Mouse (Mus musculus) retina, postnatal 7 days (tissue): ENCODE measurements around the gene Cd300c.
"Not testable (repeated sequence)": the region's sequence is repeated elsewhere in the genome, so short reads cannot be mapped to it uniquely, and the experiment has no call there.

Experiments
- DNase-seq: peaks from one replicate; pipeline ENCODE4 v3.0.0-alpha.2; 2012; ENCODE audit warnings: low read depth, low spot score

Cd300c gene

DNA sequence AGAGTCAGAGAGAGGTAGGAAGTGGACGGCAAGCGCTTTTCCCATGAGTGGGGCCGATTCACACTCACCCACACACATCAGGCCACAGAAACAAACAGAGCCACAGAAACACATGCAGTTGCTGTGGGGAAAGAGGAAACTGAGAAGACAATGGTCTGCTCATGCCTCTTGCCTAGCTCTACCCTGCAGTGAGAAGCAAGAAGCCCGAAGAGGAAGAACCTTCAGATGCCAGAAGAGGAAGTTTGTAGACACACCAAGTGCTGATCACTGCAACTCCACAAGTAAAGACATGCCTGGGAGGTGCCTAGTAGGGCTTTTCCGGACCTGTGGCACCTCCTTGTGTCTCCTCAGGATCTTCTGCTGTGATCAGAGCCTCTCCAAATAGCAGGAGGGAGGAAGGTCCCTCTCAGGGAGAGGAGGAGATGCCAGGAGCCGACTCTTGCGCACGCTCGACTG is at the start of gene Cd300c:
Gene Cd300c (minus strand): TSS at position 406 of the 456 bp plus-strand sequence.
- DNase-seq = no peak

DNA sequence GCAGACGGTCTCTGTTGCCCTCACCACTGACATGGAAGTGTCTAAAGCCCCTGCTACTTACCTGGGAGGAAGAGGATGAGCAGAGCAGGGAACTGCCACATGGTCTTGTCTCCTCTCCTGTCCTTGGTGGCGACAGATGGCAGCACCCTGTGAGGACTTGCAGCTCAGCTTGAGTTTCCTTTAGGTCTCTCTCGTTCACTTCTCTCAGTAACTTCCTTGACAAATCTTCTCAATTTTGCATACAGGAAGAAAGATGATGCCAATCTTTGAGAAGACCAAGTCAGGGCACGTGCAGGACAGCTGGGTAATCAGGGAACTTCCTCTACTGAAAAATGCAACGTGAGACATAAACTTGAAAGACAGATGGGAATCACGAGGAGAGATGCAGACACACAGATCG is 47.1 kb upstream of the Cd300c start, which contains the start of gene Cd300ld2:
Gene Cd300ld2 (minus strand): TSS at position 101 of the 400 bp plus-strand sequence.
- not testable (repeated sequence) for DNase-seq

DNA sequence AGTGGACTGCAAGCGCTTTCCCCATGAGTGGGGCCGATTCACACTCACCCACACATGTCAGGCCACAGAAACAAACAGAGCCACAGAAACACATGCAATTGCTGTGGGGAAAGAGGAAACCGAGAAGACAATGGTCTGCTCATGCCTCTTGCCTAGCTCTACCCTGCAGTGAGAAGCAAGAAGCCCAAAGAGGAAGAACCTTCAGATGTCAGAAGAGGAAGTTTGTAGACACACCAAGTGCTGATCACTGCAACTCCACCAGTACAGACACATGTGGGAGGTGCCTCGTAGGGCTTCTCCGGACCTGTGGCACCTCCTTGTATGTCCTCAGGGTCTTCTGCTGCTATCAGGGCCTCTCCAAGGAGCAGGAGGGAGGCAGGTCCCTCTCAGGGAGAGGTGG is 35.1 kb upstream of the Cd300c start:
- no peak for DNase-seq

DNA sequence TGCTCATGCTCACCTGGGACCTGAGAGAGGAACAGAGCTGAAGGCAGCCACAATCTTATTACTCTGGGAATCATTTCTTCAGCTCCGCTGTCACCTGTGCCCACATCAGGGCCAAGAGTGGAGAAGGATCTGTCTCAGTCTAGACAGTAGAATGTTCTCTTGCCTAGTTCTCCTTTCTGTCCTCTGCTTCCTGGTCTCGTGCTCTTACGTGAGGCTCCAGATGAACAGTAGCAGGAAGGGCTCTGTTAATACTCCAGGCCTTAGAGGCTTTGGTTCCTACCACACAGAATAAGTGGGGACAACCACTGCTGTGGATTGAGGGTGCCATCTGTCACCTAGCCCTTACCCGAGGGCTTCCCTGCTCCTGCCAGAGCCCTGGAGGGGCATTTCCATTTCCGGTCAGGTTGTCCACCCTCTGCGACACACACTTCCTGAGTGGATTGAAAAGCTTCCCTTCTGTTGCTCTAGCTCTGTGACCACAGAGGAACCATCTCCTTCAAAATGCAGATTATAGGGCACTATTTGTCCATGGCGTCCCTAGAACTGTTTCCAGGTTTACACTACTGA is 32.6 kb upstream of the Cd300c start, which contains the start of gene Cd300c2:
Gene Cd300c2 (minus strand): TSS at position 407 of the 567 bp plus-strand sequence.
- no peak for DNase-seq

DNA sequence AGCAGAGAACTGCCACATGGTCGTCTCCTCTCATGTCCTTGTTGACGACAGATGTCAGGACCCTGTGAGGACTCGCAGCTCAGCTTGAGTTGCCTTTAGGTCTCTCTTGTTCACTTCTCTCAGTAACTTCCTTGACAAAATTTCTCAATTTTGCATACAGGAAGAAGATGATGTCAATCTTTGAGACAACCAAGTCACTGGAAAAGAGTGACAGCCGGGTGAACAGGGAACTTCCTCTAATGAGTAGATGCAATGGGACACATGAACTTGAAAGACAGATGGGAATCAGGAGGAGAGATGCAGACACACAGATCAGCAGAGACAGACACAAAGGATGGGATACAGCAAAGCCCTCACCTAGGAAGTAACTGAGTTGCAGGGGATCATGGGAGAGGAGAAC is 20.8 kb upstream of the Cd300c start, which contains the start of gene Cd300ld:
Gene Cd300ld (minus strand): TSS at position 130 of the 400 bp plus-strand sequence.
- DNase-seq = no peak

DNA sequence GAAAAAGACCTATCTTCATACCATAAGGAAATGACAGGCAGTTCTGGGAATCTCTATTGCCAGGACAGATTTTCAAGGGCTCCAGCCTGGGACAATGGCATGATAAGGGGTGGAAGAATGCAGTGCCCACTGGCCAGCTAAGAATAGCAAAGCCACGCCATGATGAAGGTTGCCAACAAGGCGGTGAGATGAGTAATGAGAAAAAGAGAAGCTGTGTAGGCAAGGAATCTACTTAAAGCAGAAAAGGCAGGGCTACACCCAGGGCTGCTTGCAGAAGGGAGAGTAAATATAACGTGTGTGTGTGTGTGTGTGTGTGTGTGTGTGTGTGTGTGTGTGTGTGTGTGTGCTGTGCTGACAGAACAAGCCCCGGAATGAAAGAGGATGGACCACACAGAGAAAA is 12.9 kb upstream of the Cd300c start:
- no peak for DNase-seq

DNA sequence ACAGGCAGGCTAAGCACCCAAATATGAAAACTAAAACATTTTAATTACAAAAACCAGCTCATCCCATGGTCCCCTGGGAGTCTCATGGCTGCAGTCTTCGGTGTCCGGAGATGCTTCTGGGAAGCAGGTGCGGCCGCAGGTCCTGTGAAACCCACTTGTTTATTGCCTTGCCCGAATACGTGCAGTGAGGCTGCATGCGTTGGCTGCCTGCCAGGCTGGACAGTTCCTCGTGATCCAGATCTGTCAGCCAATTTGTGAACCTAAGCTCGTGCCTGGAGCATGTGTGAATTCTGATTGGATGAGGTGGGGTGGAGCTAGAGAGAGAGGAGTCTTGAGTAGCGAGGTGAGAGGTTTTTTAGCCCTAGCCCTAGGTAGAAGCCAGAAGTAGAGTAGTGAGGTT is 3.8 kb upstream of the Cd300c start:
- DNase-seq = no peak

DNA sequence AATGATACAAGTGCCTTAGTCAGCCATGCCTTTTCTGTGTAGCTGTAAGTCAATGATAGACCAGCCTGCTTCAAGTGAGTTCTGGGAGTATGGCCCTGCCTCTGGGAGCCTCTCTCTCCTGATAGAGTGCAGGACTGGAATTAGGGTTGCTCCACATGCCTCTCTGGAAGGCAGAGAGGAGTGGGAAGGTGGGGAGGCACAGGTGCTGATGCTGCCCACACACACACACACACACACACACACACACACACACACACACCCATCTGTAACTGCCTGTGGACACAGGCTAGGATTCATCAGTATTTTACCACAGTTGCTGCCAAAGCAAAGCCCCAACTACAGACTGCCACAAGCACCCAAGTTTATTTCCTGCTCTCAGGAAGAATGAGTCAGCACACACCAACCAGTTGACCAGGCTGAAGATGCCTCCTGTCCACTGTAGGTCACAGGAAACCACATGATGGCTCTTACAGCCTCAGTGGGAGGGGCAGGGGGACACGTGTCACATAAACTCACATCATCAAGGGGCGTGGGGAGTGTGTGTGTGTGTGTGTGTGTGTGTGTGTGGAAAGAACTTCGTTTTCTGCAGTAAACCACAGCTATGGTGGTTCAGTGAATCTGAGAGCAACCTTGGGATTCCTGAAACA is 3.7 kb downstream of the Cd300c start:
- DNase-seq = no peak

DNA sequence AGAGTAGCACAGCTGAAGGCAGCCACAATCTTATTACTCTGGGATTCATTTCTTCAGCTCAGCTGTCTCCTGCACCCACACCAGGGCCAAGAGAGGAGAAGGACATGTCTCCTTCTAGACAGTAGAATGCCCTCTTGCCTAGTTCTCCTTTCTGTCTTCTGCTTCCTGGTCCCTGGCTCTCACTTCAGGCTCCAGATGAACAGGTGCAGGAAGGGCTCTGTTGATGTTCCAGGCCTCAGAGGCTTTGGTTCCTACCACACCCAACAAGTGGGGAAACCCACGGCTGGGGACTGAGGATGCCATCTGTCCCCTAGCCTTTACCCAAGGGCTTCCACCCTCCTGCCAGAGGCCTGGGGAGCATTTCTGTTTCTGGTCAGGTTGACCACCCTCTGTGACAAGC is 8.6 kb downstream of the Cd300c start:
- no peak for DNase-seq

DNA sequence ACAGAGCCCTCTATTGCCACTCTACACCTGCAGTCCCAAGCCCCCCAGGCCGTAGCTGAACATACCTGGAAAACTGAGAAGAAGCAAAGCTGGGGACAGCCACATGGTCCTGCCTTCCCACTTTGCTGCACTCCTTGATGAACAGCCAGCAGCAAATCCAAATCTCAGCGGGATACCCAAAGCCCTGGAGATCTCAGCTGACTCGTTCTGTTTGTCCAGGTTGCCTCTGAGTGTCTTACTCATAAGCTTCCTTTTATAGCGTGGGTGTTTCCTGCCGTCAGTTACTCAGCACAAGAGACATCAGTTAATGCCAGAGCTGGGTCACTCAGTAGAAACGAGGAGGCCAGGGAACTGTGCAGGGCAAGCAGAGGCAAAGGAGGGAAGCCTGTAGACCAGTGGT is 34.8 kb downstream of the Cd300c start, which contains the start of gene Cd300lb:
Gene Cd300lb (minus strand): TSS at position 243 of the 400 bp plus-strand sequence.
- no peak for DNase-seq

DNA sequence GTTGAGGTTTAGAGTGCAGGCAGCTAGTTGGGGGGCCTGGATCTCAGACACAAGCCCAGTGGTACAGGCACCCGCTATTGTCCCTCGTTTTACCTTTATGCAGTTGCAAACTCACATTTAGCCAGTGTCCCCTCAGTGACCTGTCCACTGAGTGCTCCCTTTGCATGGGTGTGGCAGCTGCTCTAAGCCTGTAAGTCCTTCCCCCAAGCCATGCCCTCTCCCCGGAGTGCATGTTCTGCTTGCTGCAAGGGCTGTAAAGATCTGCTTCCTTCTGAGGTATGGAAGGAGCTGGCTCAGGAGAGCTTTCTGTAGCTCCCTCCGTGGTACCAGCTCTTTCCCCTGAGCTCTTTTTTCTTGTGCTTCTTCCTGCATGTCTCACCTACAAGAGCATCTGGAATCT is 35.4 kb downstream of the Cd300c start:
- no peak for DNase-seq

DNA sequence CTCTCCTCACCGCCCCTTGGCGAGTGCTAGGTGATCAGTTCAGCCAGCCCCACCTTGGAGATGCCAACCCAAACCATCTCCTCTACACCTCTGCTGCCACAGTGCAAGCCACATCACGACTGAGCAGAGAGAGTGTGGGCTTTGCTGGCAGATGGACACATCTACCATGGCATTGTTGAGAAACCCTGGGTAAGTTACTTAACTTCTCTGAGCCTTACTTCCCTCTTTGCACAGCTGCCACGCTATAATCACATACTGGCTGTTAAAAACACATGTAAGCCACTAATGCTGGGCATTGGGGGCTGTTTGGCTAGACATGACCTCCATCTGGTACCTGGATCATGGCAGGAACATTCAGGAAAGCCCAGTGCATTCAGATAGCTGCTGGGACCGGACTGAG is 37.9 kb downstream of the Cd300c start:
- DNase-seq = no peak

DNA sequence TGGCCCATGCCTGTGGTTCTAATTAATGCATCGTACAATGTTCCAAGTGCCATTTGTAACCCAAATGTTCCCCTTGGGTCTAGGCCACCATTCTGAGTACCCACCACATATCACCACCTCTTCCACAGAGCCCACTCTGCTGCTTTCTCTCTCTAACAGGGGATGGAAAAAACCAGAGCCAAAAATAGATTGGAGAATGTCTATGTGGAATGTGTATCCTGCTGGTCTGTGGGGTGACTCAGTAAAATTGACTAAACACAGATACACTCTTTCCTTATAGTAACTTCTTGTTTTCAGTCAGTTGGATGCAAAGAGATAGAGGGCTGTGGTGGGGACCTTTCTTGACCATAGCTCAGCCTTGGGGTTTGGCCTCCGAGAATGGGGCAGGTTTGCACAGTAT is 39.4 kb downstream of the Cd300c start:
- no peak for DNase-seq

DNA sequence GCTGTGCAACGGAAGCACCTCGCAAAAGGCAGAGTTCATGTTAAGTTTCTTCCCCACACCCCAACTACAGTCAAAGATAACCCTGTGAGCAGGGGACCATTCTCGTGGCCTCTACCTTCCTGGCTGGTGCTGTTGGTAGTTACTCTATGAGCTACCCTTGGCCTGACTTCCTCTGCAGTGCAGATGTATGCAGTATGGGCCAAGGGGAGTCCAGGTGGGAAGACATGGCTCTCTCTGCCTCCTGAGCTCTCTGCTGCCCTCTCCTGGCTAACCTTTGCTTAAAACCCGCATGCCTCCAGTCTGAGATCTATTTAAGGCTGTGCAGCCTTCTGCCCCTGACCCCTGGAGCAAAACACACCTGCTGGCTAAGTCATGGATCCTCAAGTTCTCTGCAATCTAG is 45.0 kb downstream of the Cd300c start:
- no peak for DNase-seq

DNA sequence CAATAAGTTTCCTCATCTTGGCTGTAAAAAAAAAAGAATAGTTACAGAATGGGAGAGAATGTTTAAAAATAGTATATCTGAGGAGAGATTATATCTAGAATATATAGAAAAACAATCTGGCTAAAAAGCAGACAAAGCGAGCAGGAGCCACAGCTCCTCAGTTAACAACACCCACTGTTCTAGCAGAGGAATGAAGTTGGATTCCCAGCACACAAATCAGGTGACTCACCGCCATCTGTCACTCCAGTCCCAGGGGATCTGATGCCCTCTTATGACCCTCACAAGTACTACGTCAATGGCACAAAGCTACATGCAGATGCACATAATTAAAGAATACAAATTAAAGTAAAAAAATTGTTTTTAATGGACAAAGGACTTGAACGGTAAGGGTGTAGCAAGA is 46.5 kb downstream of the Cd300c start:
- DNase-seq = no peak

DNA sequence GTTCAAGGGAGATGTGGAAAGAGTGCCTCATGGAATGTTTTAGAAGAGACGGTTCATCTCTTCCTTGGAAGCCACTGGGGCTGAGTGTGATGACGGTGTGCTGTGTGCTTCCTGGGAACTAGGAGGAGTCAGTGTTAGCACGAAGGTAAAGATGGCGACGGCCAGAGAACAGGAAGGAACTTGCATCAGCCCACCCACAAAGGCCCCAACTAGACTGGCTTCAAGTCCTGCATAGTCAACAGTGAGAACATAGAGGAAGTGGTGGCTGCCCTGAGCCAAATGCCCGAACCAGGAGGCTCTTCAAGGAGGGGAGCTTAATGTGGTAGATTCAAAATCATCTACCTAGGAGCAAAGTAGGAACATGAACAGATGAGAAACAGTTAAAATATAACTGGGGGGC is 51.8 kb downstream of the Cd300c start:
- DNase-seq = no peak

DNA sequence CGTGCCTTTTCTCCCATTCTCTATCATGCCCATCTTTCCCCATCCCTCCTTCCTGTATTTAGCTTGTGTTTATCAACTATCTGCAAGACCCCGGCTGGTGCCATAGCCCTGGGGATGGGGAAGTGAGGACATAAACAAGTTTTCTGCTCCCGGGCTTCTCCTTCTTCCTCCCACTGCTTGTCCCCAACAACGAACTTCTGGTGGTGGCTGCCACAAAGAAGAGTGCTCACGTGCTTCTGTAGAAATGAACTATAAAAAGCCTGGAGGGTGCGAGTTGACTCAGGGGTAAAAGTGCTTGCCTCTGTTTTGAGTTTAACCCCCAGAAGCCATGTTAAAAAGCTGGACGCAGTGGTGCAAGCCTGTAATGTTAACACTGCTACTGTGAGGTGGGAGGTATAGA is 54.0 kb downstream of the Cd300c start:
- DNase-seq = no peak

DNA sequence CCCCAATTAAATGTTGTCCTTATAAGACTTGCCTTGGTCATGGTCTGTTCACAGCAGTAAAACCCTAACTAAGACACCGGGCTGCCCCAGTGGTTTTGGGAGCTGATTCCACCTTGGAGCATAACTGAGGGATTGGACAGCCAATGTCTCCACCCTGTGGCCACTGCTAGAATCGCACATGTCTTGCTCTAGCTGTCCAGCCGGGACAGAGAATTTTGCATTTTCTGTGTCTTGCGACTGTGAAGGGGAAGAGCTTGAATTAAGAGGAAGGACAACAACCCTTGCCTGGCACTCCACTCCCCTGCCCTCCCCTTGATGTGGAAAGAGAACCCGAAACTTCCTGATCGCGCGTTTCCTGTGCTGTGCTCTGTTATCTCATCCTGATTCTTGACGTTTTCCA is 56.1 kb downstream of the Cd300c start:
- DNase-seq = peak; percentile 60

DNA sequence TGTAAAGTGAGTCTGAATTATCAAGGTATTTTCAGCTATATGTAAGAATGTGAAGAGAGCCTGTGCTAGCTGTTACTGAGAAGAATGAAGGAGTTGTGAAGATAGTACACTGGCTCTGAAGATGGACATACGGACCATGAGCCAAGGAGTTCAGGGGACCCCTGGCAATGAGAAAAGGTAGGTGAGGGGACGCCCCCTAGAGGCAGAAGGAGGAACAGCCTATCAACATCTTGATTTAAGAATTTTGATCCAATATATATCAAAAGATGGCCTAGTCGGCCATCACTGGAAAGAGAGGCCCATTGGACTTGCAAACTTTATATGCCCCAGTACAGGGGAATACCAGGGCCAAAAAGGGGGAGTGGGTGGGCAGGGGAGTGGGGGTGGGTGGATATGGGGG is 59.4 kb downstream of the Cd300c start:
- DNase-seq = not testable (repeated sequence)

DNA sequence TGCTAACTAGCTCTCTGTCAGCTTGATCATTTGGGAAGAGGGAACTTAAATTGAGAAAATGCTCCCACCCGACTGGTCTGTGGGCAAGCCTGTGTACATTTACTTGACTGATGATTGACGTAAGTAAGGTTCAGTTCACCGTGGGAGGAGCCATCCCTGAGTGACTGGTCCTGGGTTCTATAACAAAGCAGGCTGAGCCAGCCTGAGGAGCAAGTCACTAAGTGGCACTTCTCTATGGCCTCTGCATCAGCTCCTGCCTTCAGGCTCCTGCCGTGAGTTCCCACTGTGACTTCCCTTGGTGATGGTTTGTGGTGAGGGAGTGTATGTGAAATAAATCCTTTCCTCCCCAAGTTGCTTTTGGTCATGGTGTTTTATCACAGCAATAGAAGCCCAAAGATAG is 60.9 kb downstream of the Cd300c start:
- DNase-seq = no peak

DNA sequence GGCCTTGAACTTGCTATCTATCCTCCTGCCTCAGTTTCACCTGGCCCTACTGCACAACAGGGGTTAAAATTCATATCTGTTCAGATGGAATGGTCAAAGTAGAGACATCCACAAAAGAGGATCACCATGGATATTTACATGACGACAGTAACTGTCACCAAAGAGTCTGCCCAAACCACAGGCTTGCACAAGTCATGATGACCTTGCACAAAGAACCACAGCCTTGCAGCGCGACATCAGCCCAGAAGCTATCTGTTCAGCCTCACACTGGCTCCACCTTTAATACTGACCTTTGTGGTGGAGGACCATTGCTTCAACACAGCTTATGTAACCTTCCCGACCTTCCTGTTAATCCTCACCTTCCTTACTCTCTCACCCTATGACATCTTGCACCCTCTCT is 61.4 kb downstream of the Cd300c start:
- no peak for DNase-seq
